Mouse (Mus musculus) hindbrain, embryonic 16.5 days (tissue): Measurements from ENCODE around the gene Tnk1. TPM values are rescaled to one million over a fixed set of nuclear protein-coding genes. Genes with fewer than 3 reads are reported as not detected.
A peak's percentile ranks its signal among the peaks of the same experiment; 100 is the strongest.

ENCODE experiments used
- ATAC-seq: fragments of 200-750 bp; cut with Nextera tagmentation; 2 replicates; pipeline ENCODE4 v1.8.0; 2017; ENCODE audit warnings: moderate TSS enrichment, moderate library complexity
- H3K27ac ChIP-seq: fragments of 300-500 bp; sonication (generic); 2 replicates; pipeline ENCODE4 v1.5.1; 2014; ENCODE audit warnings: low read depth, mild to moderate bottlenecking, control low read depth, low read length, moderate library complexity
- H3K27me3 ChIP-seq: fragments of 300-500 bp; sonication (generic); replicated peaks from 2 replicates; pipeline ENCODE4 v1.6.1; 2014; ENCODE audit warnings: low read length; ENCODE audit not compliant: control insufficient read depth, insufficient read depth
- H3K36me3 ChIP-seq: fragments of 300-500 bp; sonication (generic); 2 replicates; pipeline ENCODE4 v1.6.1; 2014; ENCODE audit warnings: mild to moderate bottlenecking, low read length, moderate library complexity, mixed read lengths; ENCODE audit not compliant: control insufficient read depth, insufficient read depth
- H3K4me1 ChIP-seq: fragments of 300-500 bp; sonication (generic); 2 replicates; pipeline ENCODE4 v1.6.1; 2014; ENCODE audit warnings: low read depth, low read length; ENCODE audit not compliant: control insufficient read depth, insufficient read depth
- H3K4me2 ChIP-seq: fragments of 300-500 bp; sonication (generic); 2 replicates; pipeline ENCODE4 v1.6.1; 2014; ENCODE audit warnings: mild to moderate bottlenecking, low read length, control low read depth, moderate library complexity
- H3K4me3 ChIP-seq: fragments of 300-500 bp; sonication (generic); 2 replicates; pipeline ENCODE4 v1.5.1; 2014; ENCODE audit warnings: mild to moderate bottlenecking, low read length, control low read depth, moderate library complexity
- H3K9ac ChIP-seq: fragments of 300-500 bp; sonication (generic); 2 replicates; pipeline ENCODE4 v1.6.1; 2014; ENCODE audit warnings: low read depth, mild to moderate bottlenecking, control low read depth, low read length, moderate library complexity
- H3K9me3 ChIP-seq: fragments of 300-500 bp; sonication (generic); 2 replicates; pipeline ENCODE4 v1.6.1; 2014; ENCODE audit warnings: mild to moderate bottlenecking, low read length, moderate library complexity; ENCODE audit not compliant: control insufficient read depth
- WGBS: fragments of 180-500 bp; shearing (Covaris S2); extraction: QIAGEN DNeasy Blood & Tissue Kit; methylation state at CpG from one replicate; pipeline ENCODE4 v1.1.7; 2014; 5-methylcytosine and 5-hydroxymethylcytosine counted together
- microRNA-seq: library from miRNA; unstranded; fragments of <30 nt; microRNA quantifications from one replicate; pipeline ENCODE4, GENCODE M21; 2017
- polyA plus RNA-seq: library from polyadenylated mRNA; unstranded; fragments of >200 nt; fragmentation: Nextera tagmentation; extraction: Ambion mirVana; gene quantifications from 2 replicates; pipeline ENCODE4 v1.2.1, GENCODE M21; 2015

Gene Tnk1
- polyA plus RNA-seq, 1 experiment from 2014 or later, result 0.13 TPM

- no peaks in the 10 kb centered on the region for H3K9me3 ChIP-seq
- H3K36me3 ChIP-seq, result no peaks in the 10 kb centered on the region
- H3K4me2 ChIP-seq, result peak overlapping the region; percentile 85
- peak; percentile 44 for ATAC-seq
- H3K4me1 ChIP-seq, result peaks cover 49% of the 10 kb centered on the region
- peak overlapping the region; percentile 61 for H3K4me3 ChIP-seq
- peak overlapping the region; percentile 21; the same call in 1 of the 2 replicates for H3K27ac ChIP-seq
- WGBS, result 1% methylated on average over 60 of the region's 60 CpGs
- peaks cover 18% of the 10 kb centered on the region for H3K27me3 ChIP-seq
- H3K9ac ChIP-seq, result peak overlapping the region; percentile 85
Measured at GRCm38 (mm10) chr11:69803786-69804651, 54.5 kb downstream of the Tnk1 start.

GRCm38 (mm10) chr11:69803328-69803727 lies 55.2 kb downstream of the Tnk1 start:
- WGBS, result 2% methylated on average over 12 of the region's 12 CpGs
- H3K27me3 ChIP-seq, result peaks cover 18% of the 10 kb centered on the region
- H3K36me3 ChIP-seq, result no peaks in the 10 kb centered on the region
- H3K27ac ChIP-seq, result peak overlapping the region; percentile 21
- peak overlapping the region; percentile 85 for H3K9ac ChIP-seq
- H3K4me3 ChIP-seq, result peak overlapping the region; percentile 61
- ATAC-seq, result no peak
- H3K4me1 ChIP-seq, result peaks cover 50% of the 10 kb centered on the region
- peak overlapping the region; percentile 85 for H3K4me2 ChIP-seq
- no peaks in the 10 kb centered on the region for H3K9me3 ChIP-seq

GRCm38 (mm10) chr11:69802648-69803105 lies 55.9 kb downstream of the Tnk1 start:
- H3K4me3 ChIP-seq, result peak overlapping the region; percentile 61
- H3K9me3 ChIP-seq, result no peaks in the 10 kb centered on the region
- peak overlapping the region; percentile 85 for H3K9ac ChIP-seq
- peak overlapping the region; percentile 85 for H3K4me2 ChIP-seq
- peak overlapping the region; percentile 95 for H3K27ac ChIP-seq
- WGBS, result under 1% methylated on average over 28 of the region's 33 CpGs
- peaks cover 50% of the 10 kb centered on the region for H3K4me1 ChIP-seq
- H3K36me3 ChIP-seq, result no peaks in the 10 kb centered on the region
- peaks cover 18% of the 10 kb centered on the region for H3K27me3 ChIP-seq
- ATAC-seq, result peak; percentile 48

- H3K27me3 ChIP-seq, result peaks cover 14% of the 10 kb centered on the region
- peaks cover 50% of the 10 kb centered on the region for H3K4me1 ChIP-seq
- H3K4me3 ChIP-seq, result peak within 1 kb of the TSS; percentile 61
- peak within 1 kb of the TSS; percentile 95 for H3K27ac ChIP-seq
- no peak for ATAC-seq
- H3K36me3 ChIP-seq, result no peaks in the 10 kb centered on the region
- WGBS, result under 1% methylated on average over 33 of the region's 33 CpGs
- peak within 1 kb of the TSS; percentile 85 for H3K9ac ChIP-seq
- H3K4me2 ChIP-seq, result peak within 1 kb of the TSS; percentile 85
- H3K9me3 ChIP-seq, result no peaks in the 10 kb centered on the region
Measured at GRCm38 (mm10) chr11:69801379-69801977, 57.1 kb downstream of the Tnk1 start, which contains the start of gene Fgf11. TSS of gene Fgf11 (minus strand) at chr11:69801857.

Small RNAs within 50 kb of the gene (microRNA-seq; reads per million reads assigned to microRNA genes)
- not detected for gene Mir6924

Other genes with a start within 250 kb of the Tnk1 start
- gene Shbg, start 240.8 kb downstream of the Tnk1 start, polyA plus RNA-seq, result not detected in 2 replicates
- gene Sat2, start 236.7 kb downstream of the Tnk1 start, polyA plus RNA-seq, result 22.6 and 26.2 TPM in 2 replicates
- 32.1 and 34.6 TPM in 2 replicates for gene Fxr2, start 225.7 kb downstream of the Tnk1 start, polyA plus RNA-seq
- gene Sox15, start 203.4 kb downstream of the Tnk1 start, polyA plus RNA-seq, result not detected in 2 replicates
- gene Mpdu1, start 196.1 kb downstream of the Tnk1 start, polyA plus RNA-seq, result 104 and 112 TPM in 2 replicates
- 10.2 and 11.5 TPM in 2 replicates for gene Cd68, start 192.6 kb downstream of the Tnk1 start, polyA plus RNA-seq
- gene Eif4a1, start 186.3 kb downstream of the Tnk1 start, polyA plus RNA-seq, result 382 and 471 TPM in 2 replicates
- gene Senp3, start 176.6 kb downstream of the Tnk1 start, polyA plus RNA-seq, result 89.8 and 104 TPM in 2 replicates
- gene Tnfsf13, start 172.9 kb downstream of the Tnk1 start, polyA plus RNA-seq, result 0.53 and 0.77 TPM in 2 replicates
- 4.4 and 5.6 TPM in 2 replicates for gene Tnfsf12, start 162.9 kb downstream of the Tnk1 start, polyA plus RNA-seq
- gene Tnfsfm13, start 162.6 kb downstream of the Tnk1 start, polyA plus RNA-seq, result 1.6 and 2.0 TPM in 2 replicates
- gene Polr2a, start 100.1 kb downstream of the Tnk1 start, polyA plus RNA-seq, result 12.1 and 14.9 TPM in 2 replicates
- 0.41 and 0.87 TPM in 2 replicates for gene Slc35g3, start 96.8 kb downstream of the Tnk1 start, polyA plus RNA-seq
- 5.8 and 6.2 TPM in 2 replicates for gene Zbtb4, start 92.8 kb downstream of the Tnk1 start, polyA plus RNA-seq
- gene Chrnb1, start 62.8 kb downstream of the Tnk1 start, polyA plus RNA-seq, result 1.4 and 2.9 TPM in 2 replicates
- 6.7 and 7.2 TPM in 2 replicates for gene Fgf11, start 56.9 kb downstream of the Tnk1 start, polyA plus RNA-seq
- gene Tmem102, start 53.1 kb downstream of the Tnk1 start, polyA plus RNA-seq, result 1.3 and 1.6 TPM in 2 replicates
- not detected in 2 replicates for gene Gm39566, start 43.4 kb downstream of the Tnk1 start, polyA plus RNA-seq
- gene Spem2, start 40.3 kb downstream of the Tnk1 start, polyA plus RNA-seq, result not detected in 2 replicates
- 0.35 and 0.45 TPM in 2 replicates for gene Spem1, start 36.5 kb downstream of the Tnk1 start, polyA plus RNA-seq
- gene Nlgn2, start 20.9 kb downstream of the Tnk1 start, polyA plus RNA-seq, result 19.1 and 22.4 TPM in 2 replicates
- gene Tmem256, start 20.2 kb downstream of the Tnk1 start, polyA plus RNA-seq, result 341 and 379 TPM in 2 replicates
- gene Plscr3, start 12.4 kb downstream of the Tnk1 start, polyA plus RNA-seq, result 37.3 and 48.6 TPM in 2 replicates
- gene Tmem95, start 19.3 kb upstream of the Tnk1 start, polyA plus RNA-seq, result not detected in 2 replicates
- gene Kctd11, start 22.7 kb upstream of the Tnk1 start, polyA plus RNA-seq, result 2.2 and 3.2 TPM in 2 replicates
- 0.13 and 0.25 TPM in 2 replicates for gene Acap1, start 36.8 kb upstream of the Tnk1 start, polyA plus RNA-seq
- 5.5 and 6.3 TPM in 2 replicates for gene 2810408A11Rik, start 42.3 kb upstream of the Tnk1 start, polyA plus RNA-seq
- gene Neurl4, start 42.3 kb upstream of the Tnk1 start, polyA plus RNA-seq, result 17.8 and 19.0 TPM in 2 replicates
- gene Gps2, start 55.2 kb upstream of the Tnk1 start, polyA plus RNA-seq, result 55.2 and 65.7 TPM in 2 replicates
- 1,120 and 1,123 TPM in 2 replicates for gene Eif5a, start 63.2 kb upstream of the Tnk1 start, polyA plus RNA-seq
- gene Ybx2, start 77.1 kb upstream of the Tnk1 start, polyA plus RNA-seq, result 5.7 and 6.2 TPM in 2 replicates
- 4.7 and 5.8 TPM in 2 replicates for gene Slc2a4, start 89.5 kb upstream of the Tnk1 start, polyA plus RNA-seq
- 0.17 and 0.33 TPM in 2 replicates for gene Cldn7, start 106.0 kb upstream of the Tnk1 start, polyA plus RNA-seq
- 26.9 and 27.4 TPM in 2 replicates for gene Ctdnep1, start 122.4 kb upstream of the Tnk1 start, polyA plus RNA-seq
- 168 and 188 TPM in 2 replicates for gene Elp5, start 123.8 kb upstream of the Tnk1 start, polyA plus RNA-seq
- gene Gabarap, start 132.4 kb upstream of the Tnk1 start, polyA plus RNA-seq, result 576 and 581 TPM in 2 replicates
- gene Phf23, start 137.0 kb upstream of the Tnk1 start, polyA plus RNA-seq, result 54.2 and 55.4 TPM in 2 replicates
- 21.0 and 25.4 TPM in 2 replicates for gene Dvl2, start 141.9 kb upstream of the Tnk1 start, polyA plus RNA-seq
- gene Acadvl, start 156.7 kb upstream of the Tnk1 start, polyA plus RNA-seq, result 66.6 and 69.1 TPM in 2 replicates
- 23.1 and 23.4 TPM in 2 replicates for gene Dlg4, start 158.2 kb upstream of the Tnk1 start, polyA plus RNA-seq
- 3.9 and 4.4 TPM in 2 replicates for gene Asgr1, start 195.4 kb upstream of the Tnk1 start, polyA plus RNA-seq
- gene Asgr2, start 233.9 kb upstream of the Tnk1 start, polyA plus RNA-seq, result not detected in 2 replicates